Mouse (Mus musculus) layer of hippocampus, adult 8-10 months (tissue): ENCODE results near the gene Mettl23. TPM values are rescaled to one million over a fixed set of nuclear protein-coding genes. Genes with fewer than 3 reads are reported as not detected.
"Not testable (repeated sequence)": the region's sequence is repeated elsewhere in the genome, so short reads cannot be mapped to it uniquely, and the experiment has no call there.

Experiments
- DNase-seq, 2 experiments: peaks; one replicate each; pipeline ENCODE4 v3.0.0; 2022; ENCODE audit warnings: low spot score in 2 of 2
- total RNA-seq, 4 experiments: library from RNA; stranded (reverse); gene quantifications; 2 replicates each; pipeline ENCODE4 v1.2.4; 2022

Mettl23 gene
- total RNA-seq, 4 experiments from 2014 or later: 23.0 to 33.2 (median 28.8) TPM

DNA sequence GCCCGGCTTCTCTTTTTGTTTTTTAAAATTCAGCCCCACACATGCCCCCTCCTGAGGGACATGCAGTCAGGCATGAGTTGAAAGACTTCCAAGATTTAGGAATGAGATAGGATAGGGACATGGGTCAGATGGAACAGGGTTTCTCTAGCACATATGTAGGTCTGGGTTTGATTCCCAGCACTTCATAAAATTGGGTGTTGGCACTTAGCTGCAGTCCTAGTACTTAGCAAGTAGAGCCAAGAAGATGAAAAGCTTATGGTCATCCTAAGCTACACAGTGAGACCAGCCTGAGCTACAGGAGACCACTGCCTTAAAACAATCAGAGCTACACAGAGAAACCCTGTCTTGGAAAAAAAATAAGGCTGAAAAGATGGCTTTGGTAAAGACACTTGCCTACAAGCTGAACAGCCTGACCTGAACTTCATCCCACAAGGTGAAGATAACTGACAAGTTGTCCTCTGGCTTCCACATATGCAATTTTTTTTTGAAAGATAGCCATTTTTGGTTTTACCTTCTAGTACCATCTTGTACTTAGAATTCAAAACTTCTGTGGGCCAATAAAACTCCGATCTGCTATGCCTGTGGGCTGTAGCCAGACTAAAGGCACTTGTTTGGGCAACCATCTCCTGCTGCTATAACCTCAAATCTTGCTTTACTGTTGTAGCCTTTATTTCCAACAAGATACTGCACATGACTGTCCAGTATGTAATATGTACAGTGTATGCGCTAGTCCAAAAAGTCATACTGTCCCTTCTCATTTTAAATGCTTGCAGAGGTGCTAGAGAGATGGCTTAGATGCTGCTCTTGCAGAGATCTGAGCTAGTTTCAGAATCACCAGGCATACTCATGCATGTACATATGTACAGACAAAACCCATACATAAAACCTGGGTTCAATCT lies 4.4 kb downstream of the Mettl23 start:
- no peak for DNase-seq

GRCm38 (mm10) chr11:116848086-116848876 lies 5.2 kb downstream of the Mettl23 start:
- DNase-seq: no peak

DNA sequence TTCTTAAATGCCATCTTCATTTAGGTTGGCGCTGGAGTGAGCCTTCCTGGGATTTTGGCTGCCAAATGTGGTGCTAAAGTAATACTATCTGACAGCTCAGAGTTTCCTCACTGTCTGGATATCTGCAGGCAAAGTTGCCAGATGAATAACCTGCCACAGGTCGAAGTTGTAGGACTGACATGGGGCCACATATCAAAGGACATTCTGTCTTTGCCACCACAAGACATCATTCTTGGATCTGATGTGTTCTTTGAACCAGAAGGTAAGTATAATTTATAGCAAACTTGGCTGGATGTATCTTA lies 5.8 kb downstream of the Mettl23 start:
- not testable (repeated sequence) for DNase-seq

- no peak for DNase-seq
Measured at GRCm38 (mm10) chr11:116849587-116849986, 6.5 kb downstream of the Mettl23 start.

DNA sequence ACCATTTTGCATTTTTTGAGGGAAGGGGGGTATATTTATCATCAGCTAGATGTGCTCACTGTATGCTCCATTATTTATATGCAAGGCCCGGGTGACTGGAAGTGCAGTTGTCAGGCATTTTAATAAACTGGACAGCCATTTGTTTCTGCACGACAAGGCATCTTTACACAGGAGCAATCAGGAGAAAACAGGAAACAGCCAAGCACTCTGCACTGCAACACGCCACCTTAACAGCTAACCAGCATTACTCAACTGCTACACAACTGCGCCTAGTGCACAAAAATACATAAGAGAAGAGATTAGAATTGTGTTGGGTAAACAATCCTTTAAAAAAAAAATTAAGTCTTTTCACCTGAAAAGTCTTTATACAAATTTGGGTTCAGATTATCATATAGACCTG lies 7.0 kb downstream of the Mettl23 start:
- no peak for DNase-seq

DNA sequence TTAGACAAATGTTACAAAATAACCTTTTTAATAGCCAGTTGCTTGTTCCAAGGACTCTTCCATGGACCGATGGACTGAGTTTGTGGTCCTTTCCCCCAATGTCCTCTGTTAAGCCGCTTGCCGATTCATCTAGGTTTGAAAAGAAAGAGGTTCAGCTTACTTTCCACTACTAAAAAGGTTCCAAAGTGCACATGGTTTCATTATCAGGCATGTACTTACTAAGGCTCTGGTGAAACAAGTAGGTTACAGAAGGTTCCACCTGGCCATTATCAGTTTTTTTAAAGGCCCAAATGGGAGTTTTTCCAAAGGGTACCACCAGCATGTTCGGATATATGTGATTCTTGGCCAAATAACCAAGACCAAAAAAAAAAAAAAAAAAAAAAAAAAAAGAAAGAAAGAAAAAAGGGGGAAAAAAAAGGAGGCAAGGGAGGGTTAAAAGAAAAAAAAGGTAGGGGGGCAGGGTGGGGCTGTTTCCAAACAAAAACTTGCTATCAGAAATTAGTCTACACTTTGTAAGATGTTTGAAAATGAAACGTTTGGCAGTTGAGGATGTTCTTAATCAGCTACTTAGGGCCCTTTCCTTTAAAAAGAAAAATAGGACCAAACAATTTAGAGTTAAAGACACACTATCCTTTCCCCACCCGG lies 7.9 kb downstream of the Mettl23 start:
- DNase-seq: no peak

- peak in 1 of 2 experiments; percentile 54 for DNase-seq
Measured at GRCm38 (mm10) chr11:116851576-116852290, 8.7 kb downstream of the Mettl23 start.

DNA sequence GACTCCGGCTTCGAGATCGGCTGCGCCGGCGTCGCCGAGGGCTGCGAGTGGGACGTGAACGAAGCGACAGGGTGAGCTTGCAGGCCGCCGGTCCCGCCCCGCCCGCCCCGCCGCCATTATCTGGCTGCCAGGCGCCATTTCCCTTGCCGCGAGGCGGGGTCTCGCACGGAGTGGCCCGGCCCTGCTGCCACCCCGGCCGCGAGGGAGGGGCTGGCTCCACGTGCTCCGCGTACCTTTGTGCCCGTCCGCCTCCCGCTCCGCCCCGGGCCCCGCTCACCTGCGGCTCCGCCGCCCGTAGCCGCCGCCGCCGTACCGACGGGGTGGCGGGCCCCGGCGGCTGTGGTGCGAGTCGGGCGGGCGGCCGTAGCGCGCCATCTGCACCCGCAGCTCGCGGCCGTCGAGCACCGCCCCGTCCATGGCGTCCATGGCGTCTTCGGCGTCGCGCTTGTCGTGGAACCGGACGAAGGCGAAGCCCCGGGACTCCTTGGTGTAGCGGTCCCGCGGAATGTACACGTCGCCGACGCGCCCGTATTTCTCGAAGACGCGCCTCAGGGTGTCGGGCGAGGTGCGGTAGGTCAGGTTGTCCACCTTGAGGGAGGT lies 9.3 kb downstream of the Mettl23 start, which contains the start of gene Mfsd11:
Gene Mfsd11 (plus strand): TSS at position 150 of the 600 bp plus-strand sequence.
- peak; percentile 52 to 64 for DNase-seq

GRCm38 (mm10) chr11:116852891-116853511 lies 9.9 kb downstream of the Mettl23 start, which contains the start of gene Srsf2:
Srsf2 (minus strand) TSS chr11:116853094.
- peak; percentile 95 to 98 for DNase-seq

- DNase-seq: peak; percentile 96 to 98
Measured at GRCm38 (mm10) chr11:116853512-116853928, 10.4 kb downstream of the Mettl23 start.

- DNase-seq: no peak
Measured at GRCm38 (mm10) chr11:116854279-116854678, 11.2 kb downstream of the Mettl23 start.

DNA sequence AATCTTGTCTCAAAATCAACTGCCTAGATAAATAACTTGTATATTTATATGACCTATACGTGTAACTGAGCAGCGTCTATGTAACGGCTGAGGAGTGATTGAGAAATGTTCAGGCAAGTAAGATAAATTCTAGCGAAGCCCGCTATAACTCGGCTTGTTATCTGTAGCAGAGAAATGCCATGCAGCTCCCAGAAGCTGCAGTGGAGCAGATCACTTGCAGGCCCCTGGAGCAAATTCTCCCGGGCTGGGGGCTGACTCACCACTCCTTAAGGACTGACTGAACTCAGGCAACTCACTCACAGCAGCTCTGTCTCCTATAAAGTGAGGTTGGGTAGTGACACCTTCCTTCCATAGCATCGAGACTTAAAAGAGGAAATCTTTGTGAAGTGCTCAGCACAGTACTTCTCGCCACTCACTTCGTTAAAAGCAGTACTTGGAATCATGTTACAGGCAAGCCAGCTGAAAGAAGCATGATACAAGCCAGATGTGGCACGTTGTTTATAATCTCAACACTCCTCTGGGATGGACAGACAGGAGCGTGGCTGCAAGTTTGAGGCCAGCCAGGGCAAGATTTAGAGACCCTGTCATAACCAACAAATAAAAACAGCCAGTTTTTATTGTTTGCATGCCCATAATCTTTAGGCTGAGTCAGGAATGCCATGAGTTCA lies 14.2 kb downstream of the Mettl23 start:
- no peak for DNase-seq

GRCm38 (mm10) chr11:116864444-116864843 lies 21.4 kb downstream of the Mettl23 start:
- DNase-seq: no peak

DNA sequence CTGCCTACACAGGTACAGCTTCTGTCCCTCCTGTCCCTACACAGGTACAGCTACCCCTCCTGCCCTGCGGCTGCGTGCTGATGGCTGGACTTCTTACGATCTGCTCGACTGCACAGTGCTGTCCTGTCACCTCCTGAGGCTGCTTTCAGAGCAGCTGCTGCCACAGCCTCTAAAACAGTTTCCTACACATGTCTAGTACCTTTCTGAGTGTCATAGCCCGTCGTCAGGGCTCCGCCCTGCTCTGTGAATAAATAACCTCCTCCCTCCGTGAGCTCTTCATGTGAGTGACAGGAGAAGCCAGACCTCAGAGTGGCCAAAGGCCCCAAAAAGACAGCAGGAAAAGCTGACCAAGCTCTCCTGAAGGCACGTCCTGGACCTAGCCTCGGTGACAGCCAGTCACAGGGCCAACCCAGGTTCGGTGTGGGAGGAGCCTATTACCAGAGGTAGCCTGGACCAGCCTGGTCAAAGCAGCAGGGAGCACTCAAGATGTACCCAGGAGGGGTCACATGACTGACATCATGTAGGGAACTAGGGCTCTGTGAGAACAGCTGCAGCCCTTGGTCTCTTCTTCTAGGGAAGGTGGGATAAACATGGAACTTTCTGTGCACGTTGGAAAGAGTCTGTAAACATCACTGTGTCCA lies 23.0 kb downstream of the Mettl23 start:
- DNase-seq: no peak

DNA sequence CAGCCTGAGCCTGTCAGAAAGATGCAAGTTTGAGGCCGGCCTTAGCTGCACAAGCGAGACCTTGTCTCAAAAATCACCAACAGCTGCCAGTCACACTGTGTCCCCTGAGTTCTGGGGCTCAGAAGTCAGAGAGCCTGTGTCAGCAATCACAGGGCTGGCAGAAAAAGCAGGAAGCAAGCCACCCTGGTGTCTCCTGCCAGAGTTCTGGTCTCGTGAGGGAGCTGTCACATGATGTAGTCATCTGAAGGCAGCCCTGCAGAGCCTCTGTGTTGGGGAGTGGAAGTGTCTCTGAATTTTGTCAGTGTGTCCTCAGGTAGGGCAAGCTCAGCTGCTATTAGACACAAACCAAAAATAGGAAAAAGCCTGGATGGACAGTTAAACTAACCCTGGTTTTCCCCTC lies 25.1 kb downstream of the Mettl23 start:
- no peak for DNase-seq

GRCm38 (mm10) chr11:116869223-116869622 lies 26.1 kb downstream of the Mettl23 start:
- DNase-seq: no peak

DNA sequence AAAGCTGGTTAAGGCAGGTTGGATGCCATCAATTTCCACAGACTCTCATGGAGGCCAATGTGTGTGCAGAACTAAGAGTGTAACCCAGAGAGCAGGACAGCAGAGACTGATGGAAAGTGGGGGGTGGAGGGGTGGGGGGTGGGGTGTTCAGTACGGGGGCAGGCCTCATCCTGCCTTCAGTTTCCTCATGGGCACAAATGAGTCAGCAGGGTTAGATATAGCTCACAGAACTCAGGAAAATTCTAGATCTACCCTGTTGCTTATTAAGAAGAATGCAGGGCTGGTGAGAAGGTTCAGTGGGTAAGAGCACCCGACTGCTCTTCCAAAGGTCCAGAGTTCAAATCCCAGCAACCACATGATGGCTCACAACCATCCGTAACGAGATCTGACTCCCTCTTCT lies 26.6 kb downstream of the Mettl23 start:
- no peak for DNase-seq

DNA sequence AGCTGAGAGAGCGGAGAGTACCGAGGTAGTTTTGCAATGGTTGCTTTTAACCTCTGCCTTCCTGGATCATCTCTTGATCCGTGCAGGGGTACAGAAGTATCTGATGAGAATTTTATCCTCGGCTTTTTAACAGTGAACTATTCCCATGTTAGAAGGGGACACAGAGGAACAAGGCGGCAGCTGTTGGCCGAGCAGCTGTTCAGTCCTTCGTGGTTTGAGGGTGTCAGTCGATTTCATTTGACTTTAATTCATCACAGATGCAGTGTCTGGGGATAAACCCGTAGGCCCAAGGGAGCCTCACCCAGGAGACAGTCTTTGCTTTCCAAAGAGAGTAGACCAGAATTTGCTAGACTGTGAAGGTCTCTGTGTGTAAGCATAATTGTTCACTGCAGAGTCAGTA lies 28.5 kb downstream of the Mettl23 start:
- no peak for DNase-seq

DNA sequence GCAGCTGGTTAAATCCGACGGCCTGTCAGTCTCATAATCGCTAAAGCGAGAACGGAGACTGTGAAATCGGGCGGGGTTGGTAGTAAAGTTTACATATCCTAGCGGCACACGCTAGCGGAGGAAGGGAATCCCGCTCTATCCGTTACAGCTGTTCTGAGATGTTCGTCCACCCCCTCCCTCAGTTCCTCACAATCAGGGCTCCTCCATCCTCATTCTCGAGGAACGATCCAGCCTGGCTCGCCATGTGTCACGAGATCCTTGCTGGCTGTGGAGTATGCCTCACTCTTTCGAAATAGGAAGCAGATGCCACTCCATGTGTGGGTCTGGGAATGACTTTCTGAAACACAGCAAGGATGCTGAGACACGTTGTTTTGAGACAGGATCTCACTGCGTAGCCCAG lies 30.9 kb downstream of the Mettl23 start:
- DNase-seq: peak; percentile 56 to 60
